Mouse (Mus musculus) fibroblast of lung, adult 2 months (primary cell): ENCODE data around the gene Shc3.

ENCODE experiments used
- DNase-seq: peaks from one replicate; pipeline ENCODE4 v3.0.0-alpha.2; 2011; ENCODE audit warnings: low read depth

Shc3 gene

GRCm38 (mm10) chr13:51568501-51568901 lies 718 bp downstream of the Shc3 start:
- no peak for DNase-seq

GRCm38 (mm10) chr13:51567411-51567851 lies 1.8 kb downstream of the Shc3 start:
- no peak for DNase-seq

GRCm38 (mm10) chr13:51567078-51567395 lies 2.2 kb downstream of the Shc3 start:
- no peak for DNase-seq

GRCm38 (mm10) chr13:51566371-51567077 lies 2.7 kb downstream of the Shc3 start:
- DNase-seq, result no peak

GRCm38 (mm10) chr13:51564741-51565140 lies 4.5 kb downstream of the Shc3 start:
- no peak for DNase-seq

- no peak for DNase-seq
Measured at GRCm38 (mm10) chr13:51553343-51553742, 15.9 kb downstream of the Shc3 start.

GRCm38 (mm10) chr13:51552233-51552632 lies 17.0 kb downstream of the Shc3 start:
- DNase-seq, result no peak

GRCm38 (mm10) chr13:51551824-51552223 lies 17.4 kb downstream of the Shc3 start:
- no peak for DNase-seq

GRCm38 (mm10) chr13:51539816-51540215 lies 29.4 kb downstream of the Shc3 start:
- no peak for DNase-seq

- no peak for DNase-seq
Measured at GRCm38 (mm10) chr13:51535326-51535725, 33.9 kb downstream of the Shc3 start.

GRCm38 (mm10) chr13:51526480-51526879 lies 42.7 kb downstream of the Shc3 start:
- DNase-seq, result peak; percentile 76

- DNase-seq, result no peak
Measured at GRCm38 (mm10) chr13:51524316-51524715, 44.9 kb downstream of the Shc3 start.

- no peak for DNase-seq
Measured at GRCm38 (mm10) chr13:51523311-51523710, 45.9 kb downstream of the Shc3 start.

- peak; percentile 52 for DNase-seq
Measured at GRCm38 (mm10) chr13:51518880-51519279, 50.3 kb downstream of the Shc3 start.

- DNase-seq, result no peak
Measured at GRCm38 (mm10) chr13:51517943-51518342, 51.3 kb downstream of the Shc3 start.

- no peak for DNase-seq
Measured at GRCm38 (mm10) chr13:51508836-51509235, 60.4 kb downstream of the Shc3 start.

GRCm38 (mm10) chr13:51505711-51506110 lies 63.5 kb downstream of the Shc3 start:
- no peak for DNase-seq

GRCm38 (mm10) chr13:51499769-51500168 lies 69.5 kb downstream of the Shc3 start:
- no peak for DNase-seq

- no peak for DNase-seq
Measured at GRCm38 (mm10) chr13:51493676-51494075, 75.5 kb downstream of the Shc3 start.

GRCm38 (mm10) chr13:51491649-51492435 lies 77.4 kb downstream of the Shc3 start:
- DNase-seq, result no peak

- no peak for DNase-seq
Measured at GRCm38 (mm10) chr13:51490195-51490594, 79.0 kb downstream of the Shc3 start.

- no peak for DNase-seq
Measured at GRCm38 (mm10) chr13:51488945-51489344, 80.3 kb downstream of the Shc3 start.

- no peak for DNase-seq
Measured at GRCm38 (mm10) chr13:51485291-51485690, 83.9 kb downstream of the Shc3 start.

GRCm38 (mm10) chr13:51482786-51483185 lies 86.4 kb downstream of the Shc3 start:
- DNase-seq, result no peak
